Mouse (Mus musculus) C2C12 (cell line): Measurements from ENCODE around the gene Aox3.

Source experiments
- CTCF ChIP-seq: IDR thresholded peaks from one replicate; pipeline ENCODE4 v1.5.1; 2011; ENCODE audit not compliant: control insufficient read depth, insufficient read depth, insufficient read length
- FOSL1 ChIP-seq: IDR thresholded peaks from one replicate; pipeline ENCODE4 v1.8.0; 2011; ENCODE audit warnings: mild to moderate bottlenecking, low read length; ENCODE audit not compliant: poor library complexity, insufficient read depth, severe bottlenecking
- MYOG ChIP-seq: IDR thresholded peaks from one replicate; pipeline ENCODE4 v1.6.1; 2011; ENCODE audit not compliant: control insufficient read depth, insufficient read length; ENCODE audit errors: extremely low read depth
- USF1 ChIP-seq: IDR thresholded peaks from one replicate; pipeline ENCODE4 v1.6.1; 2011; ENCODE audit warnings: low read depth, mild to moderate bottlenecking, control low read depth, moderate library complexity

GRCm38 (mm10) chr1:58221879-58222278 is 108.9 kb downstream of the Aox3 start:
- TF ChIP-seq CTCF = no peak
- no peak for TF ChIP-seq MYOG
- TF ChIP-seq USF1 = no peak
- no peak for TF ChIP-seq FOSL1
